24 mouse cellular contexts compared by ENCODE assay signal in the genomic region with DNA sequence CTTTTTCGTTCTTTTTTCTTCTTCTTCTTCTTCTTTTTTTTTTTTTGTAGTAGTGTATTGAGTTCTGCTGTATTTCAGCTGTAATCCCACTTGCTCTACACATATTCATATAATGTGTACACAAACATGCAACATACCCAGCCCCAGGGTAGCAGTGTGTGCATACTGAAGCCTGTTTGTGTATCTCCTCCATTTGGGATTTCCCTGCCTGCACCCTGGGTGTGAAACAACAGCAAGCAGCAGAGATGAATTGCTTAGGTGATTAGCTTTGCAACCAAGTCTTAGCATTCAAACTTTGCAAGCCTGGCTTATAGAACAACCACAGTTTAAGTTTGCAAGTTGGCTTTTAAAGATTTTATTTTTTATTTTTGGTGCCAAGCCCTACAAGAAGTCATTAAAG.
A peak's percentile ranks its signal among the peaks of the same experiment; 100 is the strongest.
DNase-seq lines count a peak whose midpoint lies in the region; ATAC-seq and TF ChIP-seq lines count a peak whose summit lies in the region.
"Had no signal": no experiment of that assay in that cellular context is flagged by ENCODE, and none has a peak within 500 bp of the region (broad histone marks: within the 10 kb centered on the region; RNA-seq: fewer than 3 reads in every experiment).

No protein-coding gene starts in this region.

- no peak overlapping the region for H3K27ac ChIP-seq in forebrain, embryonic 14.5 days (ENCODE audit: low read depth, low read length)
- H3K27ac ChIP-seq in forebrain, embryonic 11.5 days (ENCODE audit: low read depth, low read length), result no peak overlapping the region
- H3K27ac ChIP-seq in kidney, adult 2 months (ENCODE audit: insufficient read depth, low read depth, low read length), result no peak overlapping the region
- H3K27ac ChIP-seq: embryonic facial prominence, embryonic 10.5 days; embryonic facial prominence, embryonic 15.5 days; heart, embryonic 10.5 days; heart, embryonic 15.5 days; liver, embryonic 14.5 days had no signal

- WGBS in forebrain, embryonic 14.5 days, result 60% methylated on average over 1 of the region's 1 CpGs
- WGBS in forebrain, embryonic 11.5 days, result 64% methylated on average over 1 of the region's 1 CpGs
- 65% methylated on average over 1 of the region's 1 CpGs for WGBS in kidney, adult 2 months

- H3K4me2 ChIP-seq in forebrain, embryonic 14.5 days (ENCODE audit: low read length), result no peak overlapping the region
- H3K4me2 ChIP-seq in forebrain, embryonic 11.5 days (ENCODE audit: low read depth, low read length, severe bottlenecking), result no peak overlapping the region
- H3K4me2 ChIP-seq: embryonic facial prominence, embryonic 15.5 days; heart, embryonic 15.5 days had no signal

- no peaks in the 10 kb centered on the region for H3K27me3 ChIP-seq in forebrain, embryonic 14.5 days (replicated peaks; ENCODE audit: control insufficient read depth, insufficient read depth, low read length)
- no peaks in the 10 kb centered on the region for H3K27me3 ChIP-seq in forebrain, embryonic 11.5 days (ENCODE audit: control insufficient read depth, insufficient read depth, low read length)
- H3K27me3 ChIP-seq in kidney, adult 2 months (replicated peaks; ENCODE audit: control insufficient read depth, insufficient read depth, low read length), result no peaks in the 10 kb centered on the region
- H3K27me3 ChIP-seq: embryonic facial prominence, embryonic 15.5 days; heart, embryonic 15.5 days had no signal

- H3K9ac ChIP-seq in forebrain, embryonic 14.5 days (ENCODE audit: low read length), result no peak overlapping the region
- no peak overlapping the region for H3K9ac ChIP-seq in forebrain, embryonic 11.5 days (ENCODE audit: low read length)
- H3K9ac ChIP-seq: embryonic facial prominence, embryonic 15.5 days; heart, embryonic 15.5 days; liver, embryonic 14.5 days had no signal

- H3K9me3 ChIP-seq in forebrain, embryonic 14.5 days (replicated peaks; ENCODE audit: control insufficient read depth, low read length), result no peaks in the 10 kb centered on the region
- H3K9me3 ChIP-seq in forebrain, embryonic 11.5 days (ENCODE audit: control insufficient read depth, low read length), result no peaks in the 10 kb centered on the region
- H3K9me3 ChIP-seq: embryonic facial prominence, embryonic 10.5 days; embryonic facial prominence, embryonic 15.5 days; heart, embryonic 10.5 days; heart, embryonic 15.5 days had no signal

- H3K36me3 ChIP-seq in forebrain, embryonic 14.5 days (ENCODE audit: control insufficient read depth, insufficient read depth, low read length), result no peaks in the 10 kb centered on the region
- H3K36me3 ChIP-seq in forebrain, embryonic 11.5 days (ENCODE audit: control insufficient read depth, insufficient read depth, low read length), result no peaks in the 10 kb centered on the region
- H3K36me3 ChIP-seq in kidney, adult 2 months (ENCODE audit: control insufficient read depth, insufficient read depth, low read length), result no peaks in the 10 kb centered on the region
- H3K36me3 ChIP-seq: embryonic facial prominence, embryonic 10.5 days; embryonic facial prominence, embryonic 15.5 days; heart, embryonic 10.5 days; heart, embryonic 15.5 days had no signal

- no peak for TF ChIP-seq CTCF in kidney, adult 2 months (conservative IDR thresholded peaks at IDR 0.05; ENCODE audit: insufficient read depth, insufficient read length, low read depth, low read length)

- no peak for TF ChIP-seq POLR2A in kidney, adult 2 months (IDR thresholded peaks at IDR 0.05; ENCODE audit: low read depth, low read length)

- peaks cover 6% of the 10 kb centered on the region; the same call in 1 of the 2 replicates for H3K4me1 ChIP-seq in forebrain, embryonic 14.5 days (ENCODE audit: control insufficient read depth, insufficient read depth, low read length)
- H3K4me1 ChIP-seq in forebrain, embryonic 11.5 days (replicated peaks; ENCODE audit: control insufficient read depth, insufficient read depth, low read length), result no peaks in the 10 kb centered on the region
- no peaks in the 10 kb centered on the region for H3K4me1 ChIP-seq in kidney, adult 2 months (ENCODE audit: control insufficient read depth, insufficient read depth, low read length)
- H3K4me1 ChIP-seq: embryonic facial prominence, embryonic 10.5 days; embryonic facial prominence, embryonic 15.5 days; heart, embryonic 10.5 days; heart, embryonic 15.5 days had no signal

- peak; percentile 48 for DNase-seq in forebrain, embryonic 14.5 days (ENCODE audit: low spot score)
- DNase-seq in forebrain, embryonic 11.5 days (ENCODE audit: low spot score), result no peak
- peak; percentile 14 to 17 for DNase-seq in cerebellum, adult 18-20 months
- DNase-seq in cerebellum, adult 9-11 months, result peak; percentile 32
- DNase-seq in layer of hippocampus, adult 8-10 months (ENCODE audit: low spot score in 2 of 2), result no peak
- no peak for DNase-seq in kidney, adult 2 months
- DNase-seq in left cerebral cortex, postnatal 4 days, result no peak
- DNase-seq: adrenal gland, postnatal 14 days; gastrocnemius, postnatal 25 days; heart, adult 11 months; kidney, adult 18-20 months; kidney, postnatal 4 days; liver; lung, adult 2 months; lung, postnatal 14 days; right cerebral cortex, adult 18-20 months; thymus, adult 2 months; thymus, postnatal 4 days had no signal

- H3K4me3 ChIP-seq in forebrain, embryonic 14.5 days (ENCODE audit: low read depth, low read length), result no peak overlapping the region
- no peak overlapping the region for H3K4me3 ChIP-seq in forebrain, embryonic 11.5 days (ENCODE audit: low read depth, low read length)
- no peak overlapping the region for H3K4me3 ChIP-seq in kidney, adult 2 months (ENCODE audit: insufficient read depth, low read depth, low read length)
- H3K4me3 ChIP-seq: embryonic facial prominence, embryonic 10.5 days; embryonic facial prominence, embryonic 15.5 days; heart, embryonic 10.5 days; heart, embryonic 15.5 days had no signal

- intact Hi-C loops in left cerebral cortex, postnatal 4 days (cut with DNase I), result loop anchor here (10.0 kb wide), 1 partner anchor 613 kb away; no protein-coding TSS in a partner anchor

- ATAC-seq in forebrain, embryonic 14.5 days, result no peak
- no peak for ATAC-seq in forebrain, embryonic 11.5 days (replicated peaks; ENCODE audit: low FRiP score)
- ATAC-seq: CD4-positive, CD25-positive, alpha-beta regulatory T cell, adult 4 months had no signal

Comparison
In these comparisons a context has a peak if more than half of its experiments do, and no peak if none do; other contexts are left out.
1. DNase-seq: peak in forebrain, embryonic 14.5 days (single experiment), cerebellum, adult 18-20 months (2 of 2) and cerebellum, adult 9-11 months (single experiment); none in forebrain, embryonic 11.5 days (single experiment), layer of hippocampus, adult 8-10 months (0 of 2), kidney, adult 2 months (single experiment) and left cerebral cortex, postnatal 4 days (single experiment).